Mouse (Mus musculus) olfactory bulb, adult 2 months (tissue): Measurements from ENCODE around the gene Slc35f3. TPM values are rescaled to one million over a fixed set of nuclear protein-coding genes. Genes with fewer than 3 reads are reported as not detected.

Experiments used
- H3K27ac ChIP-seq: fragments of 200-500 bp; 2 replicates; pipeline ENCODE4 v1.5.1; 2012; ENCODE audit warnings: low read depth, low read length; ENCODE audit not compliant: insufficient read depth
- H3K4me1 ChIP-seq: fragments of 200-500 bp; 2 replicates; pipeline ENCODE4 v1.6.1; 2012; ENCODE audit warnings: low read length; ENCODE audit not compliant: control insufficient read depth, insufficient read depth
- H3K4me3 ChIP-seq: fragments of 200-500 bp; 2 replicates; pipeline ENCODE4 v1.5.1; 2012; ENCODE audit warnings: mild to moderate bottlenecking, low read depth, low read length, moderate library complexity; ENCODE audit not compliant: insufficient read depth
- CTCF ChIP-seq: fragments of 200-500 bp; IDR thresholded peaks from 2 replicates; pipeline ENCODE4 v1.5.1; 2012; ENCODE audit warnings: low read depth, mild to moderate bottlenecking, low read length, moderate library complexity; ENCODE audit not compliant: insufficient read depth
- POLR2A ChIP-seq: fragments of 200-500 bp; IDR thresholded peaks from 2 replicates; pipeline ENCODE4 v1.6.1; 2012; ENCODE audit warnings: mild to moderate bottlenecking, low read depth, low read length, moderate library complexity; ENCODE audit not compliant: insufficient read depth
- WGBS: fragments of 180-500 bp; shearing (Covaris S2); methylation state at CpG from one replicate; pipeline ENCODE4 v1.1.7; 2018; 5-methylcytosine and 5-hydroxymethylcytosine counted together
- polyA plus RNA-seq: library from polyadenylated mRNA; stranded (reverse); fragments of >200 nt; gene quantifications from 2 replicates; pipeline ENCODE4 v1.2.4, GENCODE M21; 2012; ENCODE audit warnings: low replicate concordance; ENCODE audit not compliant: missing spikeins, insufficient read depth, insufficient read length

The Slc35f3 gene
- polyA plus RNA-seq, 1 experiment, result not detected

DNA sequence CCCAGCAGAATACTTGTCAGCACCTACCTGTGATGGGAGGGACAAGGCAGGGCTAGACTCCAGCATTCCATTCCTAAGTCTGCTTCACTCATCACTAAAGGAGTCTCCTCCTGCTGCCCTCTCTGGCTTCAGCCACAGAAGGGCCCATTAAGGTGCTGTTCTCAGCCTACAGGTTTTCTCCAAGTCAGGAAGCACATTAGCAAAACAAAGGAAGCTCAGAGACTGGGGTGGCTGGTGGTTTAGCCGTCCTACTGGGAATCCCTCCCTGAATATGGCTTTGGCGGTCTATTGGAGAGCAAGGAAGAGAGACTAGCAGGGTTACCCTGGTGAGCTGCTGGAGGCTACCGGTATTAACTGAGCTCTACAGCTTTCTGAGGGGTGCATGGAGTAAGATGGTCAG, 59.6 kb downstream of the Slc35f3 start:
- Histone ChIP-seq H3K4me1 (peaks cover 21% of the 10 kb centered on the region), H3K27ac (no peak overlapping the region), H3K4me3 (no peak overlapping the region)
- 59% methylated on average over 3 of the region's 3 CpGs for WGBS
- TF ChIP-seq CTCF (no peak), POLR2A (no peak)

DNA sequence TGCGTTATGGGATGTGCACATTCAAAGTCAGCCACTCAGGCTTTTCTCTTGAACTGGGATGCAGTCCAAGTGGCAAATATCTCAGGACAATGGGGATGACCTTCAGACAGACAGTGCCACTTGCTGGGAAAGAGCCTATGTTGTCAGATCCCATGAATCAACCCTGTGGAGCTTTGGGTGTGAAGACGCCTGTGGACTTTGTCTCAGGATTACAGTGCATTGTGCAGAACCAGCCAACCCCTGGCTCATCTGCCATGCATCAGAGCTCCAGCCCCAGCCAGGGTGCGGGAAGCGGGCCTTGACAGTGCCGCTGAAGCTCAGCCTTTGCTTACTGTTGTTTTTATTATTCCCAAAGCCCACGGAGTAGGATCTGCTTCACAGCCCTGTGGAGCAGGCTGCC, 60.9 kb downstream of the Slc35f3 start:
- Histone ChIP-seq H3K4me1 (peaks cover 21% of the 10 kb centered on the region), H3K4me3 (no peak overlapping the region), H3K27ac (peak overlapping the region; percentile 16; the same call in 1 of the 2 replicates)
- TF ChIP-seq CTCF (no peak), POLR2A (no peak)
- WGBS, result 63% methylated on average over 6 of the region's 6 CpGs

DNA sequence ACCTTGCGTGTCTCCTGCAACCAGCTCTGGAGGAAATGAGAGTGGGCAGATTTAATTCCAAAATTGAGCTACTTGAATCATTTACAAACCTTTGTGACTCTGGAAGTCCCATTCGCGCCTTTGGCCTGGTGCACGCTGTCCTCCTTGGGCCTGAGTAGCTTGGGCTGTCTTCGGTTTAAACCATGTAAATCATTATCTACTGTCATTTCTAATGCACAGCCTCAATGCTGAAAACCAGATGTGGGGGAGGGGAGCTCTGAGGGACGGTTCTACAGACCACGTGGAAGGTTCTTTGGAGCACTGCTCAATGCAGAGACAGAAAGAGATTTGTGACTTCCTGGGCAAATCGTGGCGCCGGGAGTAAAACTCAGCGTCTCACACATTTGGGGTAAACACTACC, 61.7 kb downstream of the Slc35f3 start:
- no peak overlapping the region for H3K27ac ChIP-seq
- H3K4me1 ChIP-seq, result peaks cover 18% of the 10 kb centered on the region
- H3K4me3 ChIP-seq, result no peak overlapping the region
- TF ChIP-seq CTCF, result no peak
- no peak for TF ChIP-seq POLR2A
- 74% methylated on average over 11 of the region's 11 CpGs for WGBS

DNA sequence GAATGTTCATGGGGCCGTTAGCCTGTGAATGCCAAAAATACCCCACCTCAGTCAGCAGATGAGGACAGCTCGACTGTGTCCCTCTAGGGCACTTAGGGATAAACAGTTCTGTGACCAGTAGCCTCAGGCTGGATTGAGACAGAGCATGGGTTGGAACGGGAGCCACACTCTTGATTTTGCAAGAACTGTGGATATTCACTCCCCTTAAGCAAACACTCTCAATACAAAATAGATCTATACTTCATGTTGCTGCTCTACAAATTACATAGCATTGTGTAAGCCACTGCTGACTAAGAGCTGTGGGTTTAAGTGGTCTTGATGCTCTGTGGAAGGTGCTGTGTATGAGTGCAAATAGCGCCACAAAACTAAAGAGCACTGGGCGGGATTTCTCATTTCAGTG, 62.3 kb downstream of the Slc35f3 start:
- Histone ChIP-seq H3K4me1 (peaks cover 14% of the 10 kb centered on the region), H3K4me3 (no peak overlapping the region), H3K27ac (no peak overlapping the region)
- TF ChIP-seq CTCF, result no peak
- TF ChIP-seq POLR2A, result no peak
- 57% methylated on average over 5 of the region's 5 CpGs for WGBS

DNA sequence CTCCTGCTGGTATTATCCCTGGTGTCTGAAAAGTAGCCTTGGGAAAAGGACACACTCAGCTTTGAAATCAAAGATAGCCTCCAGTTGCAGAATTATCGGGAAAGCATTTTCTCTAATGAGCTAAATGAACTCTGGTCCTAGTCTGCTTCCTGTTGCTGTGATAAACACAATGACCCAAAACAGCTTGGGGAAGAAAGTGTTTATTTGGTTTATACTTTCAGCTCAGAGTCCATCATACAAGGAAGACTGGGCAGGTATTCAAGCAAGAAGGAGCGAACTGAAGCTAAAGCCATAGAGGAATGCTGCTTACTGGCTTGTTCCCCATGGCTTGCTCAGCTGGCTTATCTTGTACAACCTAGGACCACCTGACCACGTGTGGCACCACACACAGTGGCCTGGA, 67.9 kb downstream of the Slc35f3 start:
- 65% methylated on average over 3 of the region's 3 CpGs for WGBS
- Histone ChIP-seq H3K4me1 (peaks cover 4% of the 10 kb centered on the region; the same call in 1 of the 2 replicates), H3K4me3 (no peak overlapping the region), H3K27ac (no peak overlapping the region)
- no peak for TF ChIP-seq CTCF
- no peak for TF ChIP-seq POLR2A

DNA sequence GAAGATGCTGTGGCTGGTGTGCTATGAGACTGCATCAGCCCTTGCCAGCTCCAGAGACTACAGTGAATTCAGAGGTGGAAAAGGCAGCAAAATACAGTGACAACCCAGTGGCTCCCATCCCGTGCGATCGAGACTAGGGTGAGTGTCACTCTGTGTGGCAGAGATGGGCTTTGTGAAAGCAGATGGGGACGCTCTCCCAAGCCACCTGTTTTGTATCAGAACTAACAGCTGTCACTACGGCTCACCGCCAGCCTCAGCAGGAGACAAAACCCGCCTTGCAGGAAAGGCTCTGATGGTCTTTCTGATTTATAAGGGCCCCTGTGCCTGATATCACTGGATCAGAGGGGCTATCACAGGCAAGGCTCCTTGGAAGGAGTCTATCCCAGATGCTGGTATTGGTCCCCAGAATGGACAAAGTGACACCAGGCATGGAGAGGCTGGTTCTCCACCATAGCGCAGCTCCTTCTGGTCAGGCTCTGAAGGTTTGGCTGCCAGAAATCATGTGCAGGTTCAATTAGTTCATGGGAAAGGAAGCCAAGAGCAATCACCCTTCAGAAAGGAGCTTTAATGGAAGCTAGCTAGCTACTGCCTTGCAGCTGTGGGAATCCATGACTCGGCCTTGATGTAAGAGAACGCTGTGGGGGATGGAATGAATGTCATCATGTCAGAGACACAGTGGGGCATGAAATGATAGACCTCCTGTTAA, 70.1 kb downstream of the Slc35f3 start:
- 85% methylated on average over 10 of the region's 10 CpGs for WGBS
- H3K4me3 ChIP-seq, result no peak overlapping the region
- no peak overlapping the region for H3K27ac ChIP-seq
- H3K4me1 ChIP-seq, result peaks cover 4% of the 10 kb centered on the region; the same call in 1 of the 2 replicates
- TF ChIP-seq CTCF, result no peak
- TF ChIP-seq POLR2A, result no peak

DNA sequence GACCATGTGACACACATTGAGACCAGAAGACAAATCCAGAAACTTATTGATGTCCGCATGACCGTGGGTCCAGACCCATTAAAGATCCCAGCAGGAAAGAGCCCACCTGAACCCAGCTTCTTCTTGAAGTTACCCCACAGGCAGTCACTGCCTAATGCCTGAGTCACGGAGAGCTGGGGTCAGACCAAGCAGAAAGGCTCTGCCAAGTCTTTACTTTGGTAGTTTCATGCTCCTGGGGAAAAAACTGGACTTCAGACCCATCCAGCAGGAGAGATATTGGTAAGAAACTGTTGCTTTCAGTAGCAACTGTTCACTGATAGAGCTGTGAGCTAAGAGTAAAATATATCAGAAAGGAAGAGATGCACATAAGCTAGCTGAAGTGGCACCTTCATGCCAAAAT, 73.5 kb downstream of the Slc35f3 start:
- WGBS, result 86% methylated on average over 3 of the region's 3 CpGs
- H3K27ac ChIP-seq, result no peak overlapping the region

DNA sequence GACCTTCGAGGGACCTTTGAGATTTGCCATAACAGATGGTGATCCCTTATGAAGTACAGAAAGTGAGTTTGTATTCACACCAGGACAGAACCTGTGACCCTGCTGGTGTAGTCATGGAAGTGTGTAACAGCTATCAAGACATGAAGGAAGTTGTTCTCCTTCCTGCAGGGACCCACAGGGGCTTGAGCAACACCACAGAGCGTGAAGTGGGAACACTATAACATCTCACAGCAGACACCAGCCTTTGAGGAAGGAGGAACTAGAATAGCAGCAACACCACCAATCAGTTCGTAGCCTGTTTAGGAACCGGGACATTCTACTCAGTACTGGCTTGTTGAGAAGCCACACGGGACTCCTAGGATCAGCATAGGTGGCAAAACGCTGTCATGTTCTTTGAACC, 81.2 kb downstream of the Slc35f3 start:
- Histone ChIP-seq H3K4me1 (peaks cover 12% of the 10 kb centered on the region), H3K27ac (no peak overlapping the region), H3K4me3 (no peak overlapping the region)
- WGBS, result 91% methylated on average over 6 of the region's 6 CpGs
- TF ChIP-seq CTCF (no peak), POLR2A (no peak)

More for the DNA sequence above, 73.5 kb downstream of the Slc35f3 start:
- Histone ChIP-seq H3K4me1 (peaks cover 4% of the 10 kb centered on the region; the same call in 1 of the 2 replicates), H3K4me3 (no peak overlapping the region)
- TF ChIP-seq CTCF, result no peak
- TF ChIP-seq POLR2A, result no peak

DNA sequence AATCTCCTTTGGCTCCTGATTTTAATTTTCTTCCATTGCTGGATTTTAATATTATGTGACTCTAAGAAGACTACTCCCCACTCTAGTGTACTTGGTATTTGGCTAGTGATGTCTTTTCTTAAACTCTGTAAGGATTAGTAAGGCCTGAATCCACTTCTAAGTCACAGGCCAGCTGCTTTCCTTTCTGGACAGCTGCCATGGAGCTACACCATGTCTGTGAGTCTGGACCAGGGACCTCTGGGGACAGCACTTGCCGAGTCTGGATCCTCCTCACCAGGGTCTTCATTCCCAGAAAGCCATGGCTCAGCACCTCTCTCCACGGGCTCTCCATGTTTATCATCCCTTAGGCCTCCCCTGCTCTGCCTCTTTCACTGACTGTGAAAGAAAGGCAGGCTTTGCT, 81.8 kb downstream of the Slc35f3 start:
- TF ChIP-seq POLR2A (no peak), CTCF (no peak)
- 51% methylated on average over 2 of the region's 2 CpGs for WGBS
- H3K27ac ChIP-seq, result no peak overlapping the region
- no peak overlapping the region for H3K4me3 ChIP-seq
- H3K4me1 ChIP-seq, result peaks cover 12% of the 10 kb centered on the region
